Mouse (Mus musculus): ENCODE data around the gene Ubxn10.

Ubxn10 gene

DNA sequence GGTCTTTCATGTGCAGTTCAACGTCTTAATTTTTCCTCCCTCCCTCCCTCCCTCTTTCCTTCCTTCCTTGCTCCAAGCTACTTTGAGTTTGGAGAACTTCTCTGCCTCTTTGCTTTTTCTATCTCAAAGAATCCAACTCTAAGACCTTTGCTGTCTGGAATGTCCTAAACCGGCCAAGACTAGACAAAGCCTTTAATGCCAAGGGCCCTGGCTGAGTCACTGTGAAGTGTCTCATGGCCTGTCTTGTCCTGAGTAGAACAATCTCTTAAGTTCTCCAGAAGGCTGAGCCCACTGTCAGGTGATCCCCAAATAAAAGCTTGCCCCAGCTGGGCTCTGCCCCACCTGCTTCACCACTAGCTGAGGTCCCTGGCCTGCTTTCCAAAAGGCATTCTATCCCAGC is 34.9 kb downstream of the Ubxn10 start:
- DNase-seq (ENCODE audit: low read depth, low spot score), result no peak

DNA sequence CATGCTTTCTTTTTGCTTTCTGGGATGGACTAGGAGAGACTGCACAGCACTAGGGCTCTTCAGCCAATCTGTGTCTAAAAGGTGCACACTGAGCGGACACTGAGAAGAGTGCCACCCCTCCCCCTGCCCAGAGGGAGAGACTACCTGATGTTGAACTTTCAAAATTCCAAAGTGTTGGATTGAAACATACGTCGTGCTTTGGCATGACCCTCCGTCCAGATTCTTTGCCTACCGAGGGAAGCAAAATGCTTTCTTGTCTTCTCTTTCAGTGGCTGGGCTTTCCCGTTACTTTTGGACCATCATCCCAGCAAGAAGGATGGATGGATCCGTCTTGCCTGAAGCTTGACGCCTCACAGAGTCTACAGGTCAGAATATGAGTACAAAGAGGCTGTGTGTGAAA is 35.9 kb downstream of the Ubxn10 start:
- no peak for DNase-seq (ENCODE audit: low read depth, low spot score)

DNA sequence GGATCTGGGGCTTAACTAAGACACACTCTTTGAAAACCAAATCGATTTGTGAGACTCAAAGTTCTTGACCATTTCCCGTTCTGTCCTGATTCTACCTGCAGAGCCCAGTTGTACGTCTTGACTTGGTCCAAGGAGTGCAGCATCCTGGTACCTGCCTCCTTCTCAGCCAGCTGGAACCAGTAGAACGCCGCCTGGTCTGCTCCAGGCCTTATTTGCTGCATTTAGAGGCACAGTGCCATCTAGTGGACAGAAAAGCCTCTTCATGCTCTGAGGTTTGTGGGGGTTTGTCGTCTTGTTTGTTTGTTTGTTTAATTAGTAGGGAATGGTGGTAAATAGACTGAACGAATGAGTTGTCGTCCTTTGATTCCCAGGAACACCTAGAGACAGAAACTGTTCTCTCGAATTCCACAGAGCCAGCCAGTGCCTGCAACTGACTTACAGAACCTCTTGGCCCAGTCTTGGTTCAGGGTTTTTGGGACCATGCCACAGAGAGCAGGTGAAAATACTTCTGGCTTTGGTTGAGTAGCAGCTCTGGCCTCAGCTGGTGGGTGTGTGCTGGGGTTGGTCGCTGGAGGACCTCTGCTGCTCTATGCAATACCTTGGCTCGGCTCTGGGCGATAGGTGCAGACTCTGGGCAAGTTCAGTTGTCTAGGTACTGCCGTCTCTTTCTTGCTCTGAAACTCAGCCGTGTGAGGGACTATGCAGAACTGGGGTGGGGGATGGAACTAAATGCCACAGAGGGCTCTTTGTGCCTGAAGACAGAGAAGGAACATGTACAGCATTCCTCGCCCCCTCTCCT is 36.6 kb downstream of the Ubxn10 start:
- DNase-seq (ENCODE audit: low read depth, low spot score), result peak; percentile 61

DNA sequence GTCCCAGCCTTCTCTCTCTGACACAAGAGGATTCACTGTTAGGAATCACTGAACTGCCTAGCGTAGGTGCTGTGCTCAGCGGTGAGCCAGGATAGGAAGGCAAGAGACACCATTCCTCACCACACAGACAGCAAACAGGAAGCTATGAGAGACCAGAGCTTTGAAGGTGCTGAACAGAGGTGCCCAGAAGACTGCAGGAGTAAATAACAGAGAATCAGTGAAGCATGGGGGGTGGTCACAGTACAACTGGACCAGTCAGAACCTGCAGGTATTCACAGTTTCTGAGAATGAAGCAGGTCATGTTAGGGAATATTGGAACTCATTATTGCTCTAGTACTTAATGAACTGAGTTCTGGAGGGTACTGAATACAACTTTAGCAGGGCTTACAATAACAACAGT is 38.7 kb downstream of the Ubxn10 start:
- no peak for DNase-seq (ENCODE audit: low read depth, low spot score)

DNA sequence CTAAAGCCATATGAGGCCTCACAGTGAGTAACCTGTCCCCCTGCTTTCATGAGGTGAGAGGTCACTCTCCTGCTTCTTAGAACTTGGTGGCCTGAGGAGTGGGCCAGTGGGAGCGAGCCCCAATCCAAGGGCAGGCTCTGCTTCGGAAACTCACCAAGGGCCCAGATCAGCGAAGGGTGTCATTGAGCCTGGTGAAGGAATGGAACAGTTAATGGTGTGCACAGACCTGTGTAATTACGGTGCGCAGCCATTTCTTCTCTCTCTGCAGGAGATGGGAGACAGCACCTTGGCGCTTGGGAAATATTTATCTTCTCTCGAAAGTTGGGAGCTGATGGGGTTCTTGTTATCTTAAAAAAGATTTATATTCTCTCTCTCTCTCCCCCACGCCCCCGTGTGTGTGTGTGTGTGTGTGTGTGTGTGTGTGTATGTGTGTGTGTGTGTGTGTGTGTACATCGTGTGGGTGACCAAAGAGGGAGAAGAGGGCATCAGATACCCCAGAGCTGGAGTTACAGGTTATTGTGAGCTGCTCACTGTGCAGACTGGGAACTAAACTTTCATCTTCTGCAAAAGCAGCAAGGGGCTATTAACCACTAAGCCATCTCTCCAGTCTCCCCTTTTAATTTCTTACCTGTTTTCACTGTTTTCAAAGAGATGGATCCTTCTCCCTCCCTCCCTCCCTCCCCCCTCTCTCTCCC is 39.7 kb downstream of the Ubxn10 start:
- no peak for DNase-seq (ENCODE audit: low read depth, low spot score)

DNA sequence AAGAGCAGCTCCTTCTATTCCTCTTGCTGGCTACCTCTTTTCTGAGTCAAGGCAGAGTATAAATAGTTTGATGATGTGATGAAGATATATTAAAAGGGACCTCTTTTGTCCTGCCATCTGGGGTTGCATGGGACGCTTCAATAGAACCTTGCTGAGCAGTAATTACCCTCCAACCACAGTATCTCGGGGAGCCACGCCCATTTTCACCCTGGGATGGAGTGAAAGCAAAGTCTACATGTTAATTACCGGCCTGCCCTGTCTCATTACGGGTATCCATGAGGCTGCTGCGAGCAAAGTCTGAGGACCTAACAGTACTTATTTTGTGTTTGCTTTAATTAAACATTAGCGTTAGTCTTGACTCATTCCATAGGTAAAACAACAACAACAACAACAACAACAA is 40.2 kb downstream of the Ubxn10 start:
- DNase-seq (ENCODE audit: low read depth, low spot score), result no peak

DNA sequence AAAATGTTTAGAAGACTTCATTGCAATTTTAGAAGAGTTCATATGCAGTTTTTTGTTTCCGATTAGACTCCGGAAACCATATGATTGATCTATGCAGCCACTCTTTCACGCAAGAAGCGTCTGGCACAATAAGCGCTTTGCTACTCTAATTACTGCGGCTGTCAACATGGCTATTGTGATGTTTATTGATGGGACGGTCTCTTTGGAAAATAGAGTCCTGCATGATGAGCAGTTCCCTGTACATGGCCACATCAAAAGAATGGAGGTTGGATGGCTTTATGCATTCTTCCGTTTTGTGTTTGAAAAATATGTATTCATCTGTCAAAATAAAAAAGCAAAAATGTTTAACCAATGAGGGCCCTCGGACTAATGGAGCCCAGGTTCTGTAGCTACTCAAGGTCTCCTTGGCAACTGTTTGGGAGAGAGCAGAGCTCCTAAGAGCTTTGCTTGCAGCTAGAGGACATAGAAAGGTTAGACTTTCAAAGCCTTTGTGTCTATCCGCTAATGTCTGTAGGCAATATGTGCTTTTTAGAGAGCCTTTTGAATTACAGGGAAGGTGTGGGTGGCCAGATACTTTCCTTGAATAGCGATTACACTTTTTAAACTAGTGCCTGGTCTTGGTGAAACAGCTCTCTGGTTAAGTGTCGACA is 43.8 kb downstream of the Ubxn10 start:
- no peak for DNase-seq (ENCODE audit: low read depth, low spot score)

DNA sequence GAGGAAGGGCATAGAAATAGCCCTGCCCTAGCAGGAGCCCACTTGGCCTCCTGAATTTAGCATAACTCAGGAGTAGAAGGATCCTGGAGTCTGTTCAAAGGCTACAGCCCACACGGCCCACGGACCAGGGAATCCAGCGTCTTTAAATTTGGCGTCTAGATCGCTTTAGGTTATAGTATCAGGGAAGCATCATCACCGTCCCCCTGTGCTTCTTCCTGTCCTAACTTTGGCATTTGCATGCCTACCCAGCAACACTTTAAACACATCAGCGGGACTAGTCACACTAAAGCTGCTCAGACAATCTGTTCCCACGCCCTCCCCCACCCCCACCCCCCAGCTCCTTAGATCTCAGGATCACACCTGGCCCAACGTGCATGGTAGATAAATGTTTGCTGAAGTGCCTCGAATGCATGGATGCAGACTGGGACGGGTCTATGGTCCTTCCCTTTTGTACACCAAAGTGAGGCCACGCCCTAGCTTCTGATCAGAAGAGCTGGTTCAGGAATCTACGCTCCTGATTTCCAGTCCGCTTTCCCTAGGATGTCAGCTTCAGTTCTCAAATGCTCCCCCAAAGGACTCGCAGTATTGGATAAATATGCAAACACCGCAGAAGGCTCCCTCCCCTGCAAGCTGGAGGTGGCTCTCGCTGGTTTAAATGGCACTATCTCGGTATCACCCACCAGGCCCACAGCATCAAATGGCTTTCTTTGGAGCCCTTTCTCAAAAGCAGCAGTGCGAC is 45.4 kb downstream of the Ubxn10 start:
- no peak for DNase-seq (ENCODE audit: low read depth, low spot score)

DNA sequence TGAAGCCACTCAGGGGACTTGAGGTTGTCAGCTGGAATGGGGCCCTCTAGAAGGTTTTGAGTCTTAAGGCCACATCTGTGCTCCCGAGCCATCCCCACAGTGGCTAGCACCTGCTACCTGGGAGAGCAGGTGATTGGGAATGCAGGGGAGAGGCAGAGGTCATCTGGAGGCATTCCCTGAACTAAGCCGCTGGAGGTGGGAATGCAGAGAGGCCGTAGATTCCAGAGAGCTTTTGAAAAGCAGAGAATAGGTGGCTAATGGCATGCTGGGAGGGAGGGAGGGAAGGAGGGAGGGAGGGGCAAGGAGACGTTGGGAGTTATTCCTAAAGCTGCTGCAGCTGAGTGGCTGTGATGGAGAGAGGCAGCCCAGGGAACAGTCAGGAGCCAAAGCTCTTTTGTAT is 46.4 kb downstream of the Ubxn10 start:
- no peak for DNase-seq (ENCODE audit: low read depth, low spot score)

DNA sequence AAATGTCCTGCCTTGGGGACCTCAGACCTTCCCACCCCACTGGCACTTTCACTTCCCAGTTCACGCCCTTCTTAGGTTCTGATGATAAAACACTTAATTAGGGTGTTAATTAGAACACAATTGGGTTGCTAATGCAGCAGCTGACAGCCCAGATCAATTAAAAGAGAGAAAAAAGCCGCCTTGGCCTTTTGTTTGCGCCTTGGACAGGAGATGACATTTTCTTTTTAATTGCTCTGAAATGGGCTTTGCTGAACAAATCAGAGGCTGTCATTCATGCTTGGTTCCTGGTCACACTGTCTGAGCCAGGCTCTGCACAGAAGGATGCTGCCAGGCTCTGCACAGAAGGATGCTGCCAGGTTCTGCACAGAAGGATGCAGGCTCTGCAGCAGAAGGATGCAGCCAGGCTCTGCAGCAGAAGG is 47.9 kb downstream of the Ubxn10 start:
- peak; percentile 11 for DNase-seq (ENCODE audit: low read depth, low spot score)

DNA sequence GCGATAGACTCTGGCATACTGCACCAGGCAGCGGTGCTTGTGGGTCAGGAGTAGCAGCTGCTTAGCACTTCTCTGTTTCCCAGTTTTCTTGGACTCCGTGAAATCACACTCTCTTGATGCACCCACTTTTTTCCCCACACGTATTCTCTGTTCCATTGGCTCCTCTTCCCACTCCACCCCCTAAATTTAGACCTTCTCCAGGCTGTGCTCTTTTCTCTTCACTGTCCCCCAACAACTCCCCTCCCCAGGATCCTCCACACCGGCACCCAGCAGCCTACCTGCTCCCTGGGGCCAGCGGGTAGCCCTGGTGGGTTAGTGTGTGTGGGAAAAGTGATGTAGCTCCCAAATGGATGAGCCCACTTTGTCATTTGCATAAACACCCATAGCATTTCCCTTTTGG is 51.2 kb downstream of the Ubxn10 start:
- DNase-seq (ENCODE audit: low read depth, low spot score), result no peak

DNA sequence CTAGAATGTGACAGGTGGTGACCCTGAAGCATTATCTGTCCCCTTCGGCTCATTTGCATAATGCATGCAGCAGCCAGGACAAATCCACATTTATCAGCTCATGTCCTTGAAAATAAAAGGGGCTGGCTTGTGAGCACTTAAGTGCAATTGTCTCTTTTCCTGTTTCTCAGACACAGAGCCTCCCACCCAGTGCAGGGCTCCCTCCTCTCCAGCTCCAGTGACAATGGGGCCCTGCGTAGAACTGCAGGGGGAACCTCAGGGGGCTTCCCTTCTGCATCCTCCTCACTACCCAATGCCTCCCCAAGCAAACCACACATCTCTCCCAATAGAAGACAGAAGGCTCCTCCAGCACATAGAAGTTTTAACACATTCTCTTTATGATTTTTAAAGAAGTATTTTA is 54.2 kb downstream of the Ubxn10 start:
- DNase-seq (ENCODE audit: low read depth, low spot score), result peak; percentile 49

DNA sequence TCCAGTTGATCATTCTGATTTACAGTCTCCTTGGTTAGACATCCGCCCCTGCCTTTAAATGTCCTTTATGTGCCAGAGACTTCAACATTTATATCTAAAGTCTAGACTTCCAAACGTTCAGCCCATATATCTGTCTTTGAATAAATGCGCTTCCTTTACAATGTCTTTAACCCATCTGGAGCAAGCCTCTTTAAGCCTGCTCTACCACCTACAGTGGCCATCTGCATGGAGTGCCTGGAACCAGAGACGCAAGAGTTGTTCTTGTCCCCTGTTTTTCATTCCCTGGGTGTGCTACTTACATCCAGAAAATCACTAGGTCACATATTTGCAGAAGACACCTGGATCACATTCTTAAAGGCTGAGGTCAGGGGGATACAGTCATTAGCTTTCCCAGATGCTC is 56.8 kb downstream of the Ubxn10 start:
- no peak for DNase-seq (ENCODE audit: low read depth, low spot score)

DNA sequence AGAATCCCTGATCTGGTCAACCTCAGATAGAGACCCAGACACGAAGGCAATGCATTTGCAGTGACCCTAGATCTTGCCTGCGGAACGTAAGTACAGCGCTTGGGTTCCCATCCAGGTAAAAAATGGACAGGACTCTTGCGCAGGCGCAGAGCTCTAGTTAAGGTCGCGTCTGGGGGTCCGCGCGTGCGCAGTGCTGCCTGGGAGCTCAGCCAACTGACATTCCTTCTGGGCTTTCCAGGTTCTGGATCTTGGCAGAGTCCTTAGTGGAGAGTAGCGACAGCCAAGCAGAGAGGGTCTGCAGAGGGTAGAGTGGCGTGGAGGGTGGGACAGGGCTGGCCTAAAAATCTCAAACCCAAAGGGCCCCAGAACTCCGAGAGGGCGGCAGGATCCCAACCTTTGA is 59.4 kb downstream of the Ubxn10 start:
- DNase-seq (ENCODE audit: low read depth, low spot score), result no peak

DNA sequence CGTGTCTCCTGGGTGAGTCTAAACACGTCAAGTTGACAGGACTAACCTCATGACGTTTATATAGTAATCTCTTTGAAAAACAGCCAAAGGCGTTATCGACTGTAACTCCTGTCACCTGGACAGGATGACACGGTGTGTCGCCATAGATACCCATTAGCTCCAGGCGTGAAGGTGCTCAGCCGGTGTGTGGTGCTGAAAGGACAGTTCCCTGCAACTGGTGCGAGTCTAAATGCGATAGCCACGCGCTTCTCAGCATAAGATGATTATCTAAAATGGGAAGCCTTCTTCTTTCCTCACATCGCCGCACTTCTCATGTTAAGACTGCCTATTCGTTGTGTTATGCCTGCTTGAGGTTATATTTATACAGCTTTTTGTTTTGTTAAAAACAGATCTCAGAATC is 60.5 kb downstream of the Ubxn10 start:
- peak; percentile 18 for DNase-seq (ENCODE audit: low read depth, low spot score)

DNA sequence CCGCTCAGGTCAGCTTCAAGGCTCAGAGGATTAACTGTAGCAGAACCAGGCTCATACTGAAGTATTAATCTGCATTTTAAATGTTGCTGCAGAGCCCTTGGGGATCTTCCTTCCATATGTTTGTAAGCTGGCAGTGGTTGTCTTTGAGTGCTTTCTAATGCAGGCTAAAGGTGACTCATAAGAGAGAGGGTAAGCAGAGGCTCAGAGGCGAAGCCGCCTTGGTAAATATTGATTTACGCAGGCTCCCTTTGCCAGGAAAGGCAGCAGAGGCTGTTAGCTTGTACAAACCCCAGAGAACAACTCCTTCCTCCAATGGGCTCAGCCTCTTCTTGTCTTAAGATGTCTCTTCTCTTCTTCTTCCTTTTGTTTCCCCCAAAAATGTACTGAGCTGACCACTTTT is 64.8 kb downstream of the Ubxn10 start:
- DNase-seq (ENCODE audit: low read depth, low spot score), result no peak

DNA sequence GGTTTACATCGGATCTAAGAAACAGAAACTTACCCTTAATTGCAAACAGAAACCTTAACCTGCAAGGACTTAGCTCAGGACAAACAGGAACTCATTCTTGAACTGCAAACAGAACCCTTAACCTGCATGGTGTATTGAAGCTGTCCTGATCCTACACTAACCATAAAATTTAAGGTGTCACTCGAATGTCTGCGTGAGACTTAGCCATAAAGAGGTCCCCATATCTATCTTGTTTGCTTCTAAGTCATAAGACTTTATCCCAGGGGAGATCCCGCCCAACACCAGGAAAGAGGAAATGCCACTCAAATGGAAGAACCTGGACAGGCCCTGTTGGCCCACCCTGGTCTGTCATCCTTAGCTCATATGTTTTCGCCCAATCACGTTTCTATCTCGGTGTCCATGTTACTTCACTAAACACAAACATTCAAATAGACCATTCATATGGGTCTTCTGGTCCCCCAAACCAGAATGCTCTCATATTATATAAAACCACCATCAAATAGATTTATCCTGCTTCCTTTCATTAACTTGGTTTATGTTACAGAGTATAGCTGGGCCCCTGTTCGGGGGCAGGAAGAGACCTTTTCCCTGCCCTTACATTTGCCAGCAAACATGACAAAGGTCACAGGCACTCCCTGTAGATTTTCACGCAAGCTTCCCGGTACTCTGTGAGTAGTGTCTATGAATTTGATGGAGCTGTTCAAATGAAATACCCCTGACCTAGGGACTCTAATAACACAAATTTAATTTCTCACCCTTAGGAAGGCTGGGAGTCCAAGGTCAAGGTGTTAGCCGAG is 66.7 kb downstream of the Ubxn10 start:
- no peak for DNase-seq (ENCODE audit: low read depth, low spot score)

DNA sequence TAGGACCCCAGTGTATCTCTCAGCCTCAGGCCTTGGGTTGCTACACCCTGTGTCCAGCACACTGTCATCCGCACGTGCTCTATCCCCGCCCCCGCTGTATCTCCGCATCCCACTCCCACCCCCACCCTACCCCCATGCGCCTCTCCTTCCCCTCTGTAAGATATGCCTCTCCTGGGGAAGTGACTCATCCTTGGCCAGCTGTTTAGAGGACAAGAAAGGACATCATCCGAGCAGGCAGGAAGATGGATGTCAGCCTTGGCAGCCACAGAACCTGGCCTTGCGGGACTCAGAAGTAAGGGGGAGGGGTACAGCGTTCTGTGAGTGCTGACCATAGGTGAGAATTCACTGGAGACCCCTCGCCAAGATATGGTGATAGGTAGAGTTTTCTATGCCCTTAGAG is 70.4 kb downstream of the Ubxn10 start:
- no peak for DNase-seq (ENCODE audit: low read depth, low spot score)

DNA sequence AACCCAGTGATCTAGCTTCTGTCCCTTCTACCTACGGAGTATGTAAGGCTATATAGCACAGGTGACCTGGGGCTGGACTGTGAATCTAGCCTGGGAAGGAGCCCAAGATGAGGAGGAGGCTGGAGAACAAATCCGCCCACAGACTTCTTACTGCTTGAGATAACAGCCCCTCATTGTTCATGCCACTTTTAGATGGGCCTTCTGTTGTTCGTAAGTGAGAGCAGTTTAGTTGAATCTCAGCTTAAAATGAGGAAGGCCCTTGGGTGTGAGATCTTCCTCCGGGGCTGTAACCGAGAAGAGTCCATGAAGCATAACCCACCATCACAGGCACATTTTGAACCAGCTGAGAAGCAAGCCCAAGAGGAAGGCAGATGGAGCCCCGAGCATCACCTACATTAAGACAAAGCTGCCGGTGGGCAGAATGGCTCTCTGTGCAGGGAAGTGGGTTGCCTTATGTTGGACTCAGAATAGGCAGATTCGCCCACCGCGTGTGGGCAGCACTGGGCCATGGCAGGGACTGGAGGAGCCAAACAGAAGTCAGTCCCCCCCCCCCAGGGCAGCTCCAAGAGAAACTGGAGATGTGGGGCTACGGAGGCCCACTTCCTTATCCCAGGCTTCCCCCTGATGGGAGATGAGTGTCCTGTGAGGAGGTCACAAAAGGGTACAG is 76.9 kb downstream of the Ubxn10 start:
- DNase-seq (ENCODE audit: low read depth, low spot score), result no peak
